27 mouse cellular contexts compared by ENCODE assay signal in the genomic region with DNA sequence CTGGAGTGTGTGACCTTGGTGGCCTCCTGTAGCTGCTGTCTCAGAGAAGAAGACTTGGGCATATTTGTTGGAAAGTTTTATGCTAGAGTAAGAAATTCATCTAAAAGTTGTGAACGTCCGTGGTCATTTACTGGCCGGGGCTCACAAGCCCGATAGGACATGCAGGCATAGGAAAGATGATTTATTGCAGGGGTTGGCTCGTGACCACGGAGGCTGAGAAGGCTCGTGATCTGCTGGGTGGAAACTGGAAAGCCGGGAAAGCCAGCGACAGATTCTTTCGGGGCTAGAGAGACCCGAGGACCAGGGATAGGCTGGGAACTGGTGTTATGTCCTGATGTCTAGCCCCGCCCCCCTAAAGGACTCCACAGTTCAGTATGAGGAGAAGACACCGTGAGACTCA. TPM values are rescaled to one million over a fixed set of nuclear protein-coding genes. Genes with fewer than 3 reads are reported as not detected.
DNase-seq lines count a peak whose midpoint lies in the region; ATAC-seq and TF ChIP-seq lines count a peak whose summit lies in the region.
"Had no signal": no experiment of that assay in that cellular context is flagged by ENCODE, and none has a peak within 500 bp of the region (broad histone marks: within the 10 kb centered on the region; RNA-seq: fewer than 3 reads in every experiment).

No protein-coding gene starts in this region.

- 45% methylated on average over 13 of the region's 13 CpGs for WGBS in kidney, postnatal 0 days

- no peak for TF ChIP-seq CTCF in kidney, postnatal 0 days (IDR thresholded peaks at IDR 0.05; ENCODE audit: low read depth)

- no peaks in the 10 kb centered on the region for H3K36me3 ChIP-seq in kidney, postnatal 0 days (ENCODE audit: insufficient read depth, low read length)
- H3K36me3 ChIP-seq: embryonic facial prominence, embryonic 10.5 days; embryonic facial prominence, embryonic 13.5 days; forebrain, embryonic 12.5 days; forebrain, embryonic 15.5 days; heart, embryonic 10.5 days; heart, embryonic 13.5 days had no signal

- H3K4me3 ChIP-seq in kidney, postnatal 0 days (replicated peaks; ENCODE audit: low read depth, low read length): no peak overlapping the region
- H3K4me3 ChIP-seq: embryonic facial prominence, embryonic 10.5 days; embryonic facial prominence, embryonic 13.5 days; erythroblast, embryonic 14.5 days; forebrain, embryonic 12.5 days; forebrain, embryonic 15.5 days; heart, adult 2 months; heart, embryonic 10.5 days; heart, embryonic 13.5 days had no signal

- peak; percentile 5 for DNase-seq in kidney, adult 18-20 months
- DNase-seq in kidney, adult 11 months: no peak
- DNase-seq in kidney, postnatal 0 days (ENCODE audit: low spot score): peak; percentile 54
- no peak for DNase-seq in kidney, adult 8-10 months
- peak; percentile 10 for DNase-seq in urinary bladder, postnatal 14 days (ENCODE audit: low spot score)
- no peak for DNase-seq in urinary bladder, postnatal 25 days (ENCODE audit: low spot score)
- DNase-seq in thymus, postnatal 0 days (ENCODE audit: low spot score): no peak
- DNase-seq: adrenal gland, adult 8-10 months; adrenal gland, postnatal 25 days; cerebellum, adult 11-12 months; cerebellum, adult 8-10 months; cerebellum, postnatal 10 days; cerebellum, postnatal 36 days; embryo, embryonic 11 days; gastrocnemius, postnatal 10 days; gastrocnemius, postnatal 36 days; heart, adult 2 months; heart, postnatal 14 days; heart, postnatal 4 days had no signal

- H3K27me3 ChIP-seq in kidney, postnatal 0 days (ENCODE audit: insufficient read depth, low read length): no peaks in the 10 kb centered on the region
- H3K27me3 ChIP-seq: forebrain, embryonic 12.5 days; forebrain, embryonic 15.5 days had no signal

- H3K9me3 ChIP-seq in kidney, postnatal 0 days (replicated peaks; ENCODE audit: low read length): no peaks in the 10 kb centered on the region
- H3K9me3 ChIP-seq: embryonic facial prominence, embryonic 10.5 days; embryonic facial prominence, embryonic 13.5 days; forebrain, embryonic 12.5 days; forebrain, embryonic 15.5 days; heart, embryonic 10.5 days; heart, embryonic 13.5 days had no signal

- H3K27ac ChIP-seq in kidney, postnatal 0 days: no peak overlapping the region
- H3K27ac ChIP-seq: embryonic facial prominence, embryonic 10.5 days; embryonic facial prominence, embryonic 13.5 days; forebrain, embryonic 12.5 days; forebrain, embryonic 15.5 days; heart, adult 2 months; heart, embryonic 10.5 days; heart, embryonic 13.5 days had no signal

- no peak for ATAC-seq in kidney, postnatal 0 days (replicated peaks; ENCODE audit: low FRiP score, low read depth)
- ATAC-seq: activated CD4-positive, CD25-positive, alpha-beta regulatory T cell, adult 4 months; forebrain, embryonic 15.5 days had no signal

- H3K4me1 ChIP-seq in kidney, postnatal 0 days (replicated peaks; ENCODE audit: insufficient read depth, low read length): peaks cover 4% of the 10 kb centered on the region; the same call in 1 of the 2 replicates

- H3K9ac ChIP-seq in kidney, postnatal 0 days (ENCODE audit: low read depth, low read length): no peak overlapping the region
- H3K9ac ChIP-seq: embryonic facial prominence, embryonic 13.5 days; forebrain, embryonic 12.5 days; forebrain, embryonic 15.5 days; heart, embryonic 13.5 days had no signal

- H3K4me2 ChIP-seq in kidney, postnatal 0 days (ENCODE audit: low read length): no peak overlapping the region
- H3K4me2 ChIP-seq: embryonic facial prominence, embryonic 13.5 days; forebrain, embryonic 12.5 days; forebrain, embryonic 15.5 days; heart, embryonic 13.5 days had no signal

RNA-seq across cellular contexts. Expression of a gene that starts 54.4 kb away (rescaled TPM):
- 62.2 and 65.3 TPM in 2 replicates for polyA plus RNA-seq in kidney, postnatal 0 days (2015; fragmentation: Nextera tagmentation; extraction: Ambion mirVana)
- polyA plus RNA-seq in thymus, postnatal 0 days (2015; fragmentation: Nextera tagmentation; extraction: Ambion mirVana): 47.0 and 49.4 TPM in 2 replicates

Comparison
In these comparisons a context has a peak if more than half of its experiments do, and no peak if none do; other contexts are left out.
1. DNase-seq: peak in kidney, adult 18-20 months (single experiment), kidney, postnatal 0 days (single experiment) and urinary bladder, postnatal 14 days (single experiment); none in kidney, adult 11 months (single experiment), kidney, adult 8-10 months (0 of 2), urinary bladder, postnatal 25 days (single experiment) and thymus, postnatal 0 days (single experiment).